Mouse (Mus musculus): ENCODE data around the gene Def6. TPM values are rescaled to one million over a fixed set of nuclear protein-coding genes. Genes with fewer than 3 reads are reported as not detected.

Def6 gene
- 1 to 10 TPM; 3.6 to 7.5 TPM for total RNA-seq (2021)
- long read RNA-seq, experiment 1, transcript Def6-201 (11 exons, 2,277 nt), result major isoform, 6 of 8 reads
- long read RNA-seq, experiment 1, partial matches to known transcripts, result 1 of 8 reads
- long read RNA-seq, experiment 1, other reads (novel, unspliced or antisense), result 1 of 8 reads
- long read RNA-seq, experiment 2, partial matches to known transcripts, result 1 of 5 reads
- long read RNA-seq, experiment 2, other reads (novel, unspliced or antisense), result 1 of 5 reads

DNA sequence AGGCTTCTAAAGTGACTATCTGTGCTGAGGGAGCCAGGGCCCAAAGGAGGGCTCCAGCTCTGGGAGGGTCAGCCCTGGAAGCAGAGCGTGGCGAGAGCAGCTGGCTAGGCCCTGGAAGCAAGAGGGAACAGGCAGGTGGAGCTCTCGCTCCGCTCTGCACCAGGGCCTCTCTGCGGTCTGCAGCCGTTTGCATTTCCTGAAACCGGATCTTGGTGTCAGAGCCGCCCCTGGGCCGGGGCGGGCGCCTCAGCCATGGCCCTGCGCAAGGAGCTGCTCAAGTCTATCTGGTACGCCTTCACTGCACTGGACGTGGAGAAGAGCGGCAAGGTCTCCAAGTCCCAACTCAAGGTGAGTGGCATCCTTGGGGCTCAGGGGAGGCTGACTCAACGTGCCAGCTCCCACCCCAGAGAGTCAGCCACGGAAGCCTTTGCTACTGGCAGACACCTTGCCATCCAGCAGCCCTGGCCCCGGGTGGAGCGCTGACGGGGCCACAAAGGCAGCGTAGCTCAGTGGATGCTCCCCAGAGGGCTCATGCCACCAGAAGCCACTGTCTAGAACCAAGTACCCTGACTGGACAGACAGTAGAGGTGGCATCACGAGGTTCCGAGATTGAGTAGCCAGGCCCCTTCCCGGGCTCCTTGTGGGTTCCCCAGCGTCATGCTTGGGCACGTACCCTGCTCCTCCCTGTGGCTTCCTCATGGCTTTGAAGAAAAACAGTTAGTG lies at the start of gene Def6:
TSS of gene Def6 (plus strand) at position 188 of the 723 bp plus-strand sequence.
- DNase-seq, result peak; percentile 75

DNA sequence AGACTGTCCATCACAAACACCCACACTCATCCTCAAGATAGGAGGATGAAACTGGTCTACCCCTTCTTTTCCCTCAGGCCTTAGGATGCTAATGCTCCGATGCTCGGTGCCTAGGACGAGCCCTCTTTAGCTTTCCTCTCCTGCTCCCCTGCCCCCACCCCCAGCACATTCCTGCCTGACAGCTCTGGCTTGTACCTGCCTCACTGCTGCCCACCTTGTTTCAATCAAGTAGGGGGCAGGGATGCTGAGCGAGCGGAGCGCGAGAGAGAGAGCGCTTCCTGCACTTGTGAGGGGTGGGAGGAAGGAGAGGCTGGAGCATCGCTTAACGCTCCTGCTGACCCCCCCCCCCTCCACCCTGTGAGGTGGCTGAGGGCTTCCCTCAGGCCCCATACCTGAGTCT lies 47.2 kb upstream of the Def6 start:
- DNase-seq, result no peak

DNA sequence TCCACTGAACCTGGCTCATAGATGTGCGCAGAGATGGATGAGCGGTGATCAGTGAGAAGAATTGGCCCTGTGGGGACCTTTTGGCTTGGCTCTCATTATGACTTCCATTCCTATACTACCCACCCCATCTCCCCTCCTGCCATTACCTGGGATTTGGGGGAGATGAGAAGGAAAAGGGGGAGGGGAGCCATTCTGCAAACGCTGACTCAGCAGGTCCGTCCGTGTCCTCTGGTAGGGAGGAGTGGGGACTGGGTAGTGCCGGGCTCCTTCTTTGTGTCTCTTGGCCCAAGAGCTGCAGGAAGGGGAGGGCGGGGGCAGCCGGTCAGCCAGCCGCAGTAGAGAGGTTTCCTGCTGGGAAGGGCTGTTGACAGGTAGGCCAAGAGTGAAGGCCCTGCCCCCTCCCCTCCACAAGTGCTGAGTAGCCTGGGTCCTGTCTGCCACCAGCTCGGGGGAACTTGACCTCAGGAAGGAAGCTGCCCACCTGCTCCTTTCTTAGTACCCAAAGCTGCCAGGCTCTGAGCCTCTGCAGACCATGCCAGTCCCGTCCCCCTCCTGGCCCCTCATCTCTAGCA lies 46.2 kb upstream of the Def6 start:
- DNase-seq, result no peak

DNA sequence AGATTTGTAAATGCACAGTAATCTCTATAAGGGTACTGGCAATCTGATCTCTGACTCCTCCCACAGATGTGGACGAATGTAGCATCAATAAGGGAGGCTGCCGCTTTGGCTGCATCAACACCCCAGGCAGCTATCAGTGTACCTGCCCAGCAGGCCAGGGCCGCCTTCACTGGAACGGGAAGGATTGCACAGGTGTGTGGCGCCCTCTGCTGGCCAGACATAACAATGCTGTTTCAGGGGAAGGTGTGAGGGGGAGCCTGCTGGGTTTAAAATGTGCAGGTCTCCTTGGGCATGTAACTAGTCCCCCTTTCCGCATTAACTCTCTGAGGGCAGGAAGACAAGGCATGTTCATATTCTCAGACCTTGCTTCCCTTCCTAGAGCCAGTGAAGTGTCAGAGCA lies 43.9 kb upstream of the Def6 start:
- DNase-seq, result peak; percentile 82

DNA sequence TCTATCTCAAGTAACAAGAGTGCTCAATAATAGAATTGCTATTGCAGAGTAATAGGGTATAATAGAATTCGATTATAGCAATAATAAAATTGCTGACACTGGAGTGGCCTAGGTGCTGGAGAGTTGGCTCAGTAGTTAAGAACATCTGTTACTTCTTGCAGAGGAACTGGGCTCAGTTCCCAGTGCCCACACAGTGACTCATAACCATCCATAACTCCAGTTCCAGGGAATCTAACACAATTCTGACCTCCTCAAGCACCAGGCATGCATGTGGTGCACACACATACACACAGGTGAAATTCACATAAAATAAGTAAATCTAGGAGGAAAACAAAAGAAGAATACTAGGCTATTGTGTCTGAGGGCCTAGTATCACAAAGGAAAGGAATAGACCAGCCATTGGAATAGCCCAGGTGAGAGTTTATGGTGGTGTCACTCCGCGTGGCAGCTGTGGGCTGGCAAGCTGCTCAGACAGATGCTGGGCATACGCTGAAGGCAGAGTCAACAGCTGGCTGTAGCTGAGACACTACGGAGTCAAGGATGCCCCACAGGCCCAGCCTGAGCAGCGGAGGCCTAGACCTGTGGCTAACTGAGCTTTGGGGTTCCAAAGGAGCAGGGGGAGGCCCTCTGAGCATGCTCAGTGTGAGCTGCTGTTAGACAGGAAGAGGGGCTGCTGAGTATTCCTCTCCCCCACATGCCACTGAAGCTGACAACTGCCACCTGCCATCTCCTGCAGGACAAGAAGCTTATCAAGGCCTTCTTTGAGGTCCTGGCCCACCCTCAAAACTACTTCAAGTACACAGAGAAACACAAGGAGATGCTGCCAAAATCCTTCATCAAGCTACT lies 36.9 kb upstream of the Def6 start:
- DNase-seq, result no peak

DNA sequence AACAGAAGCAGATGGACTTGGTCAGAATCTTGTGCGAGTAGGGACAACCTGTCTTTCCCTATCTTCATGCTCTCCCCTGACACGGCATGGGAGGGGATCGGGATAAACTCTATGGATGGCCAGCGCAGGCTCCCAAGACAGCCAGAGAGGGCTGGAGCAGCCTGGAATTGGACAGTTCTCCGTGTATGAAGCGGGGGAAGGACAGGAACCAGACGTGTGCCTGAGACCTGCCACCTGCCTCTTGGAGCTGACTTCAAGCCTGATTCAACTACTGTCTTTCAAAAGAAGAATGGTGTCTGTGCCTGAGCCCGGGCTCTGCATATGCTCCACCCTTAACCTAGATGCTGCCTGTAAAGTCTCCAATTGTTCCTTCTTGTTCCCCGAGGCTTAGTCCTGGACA lies 34.9 kb upstream of the Def6 start:
- no peak for DNase-seq

DNA sequence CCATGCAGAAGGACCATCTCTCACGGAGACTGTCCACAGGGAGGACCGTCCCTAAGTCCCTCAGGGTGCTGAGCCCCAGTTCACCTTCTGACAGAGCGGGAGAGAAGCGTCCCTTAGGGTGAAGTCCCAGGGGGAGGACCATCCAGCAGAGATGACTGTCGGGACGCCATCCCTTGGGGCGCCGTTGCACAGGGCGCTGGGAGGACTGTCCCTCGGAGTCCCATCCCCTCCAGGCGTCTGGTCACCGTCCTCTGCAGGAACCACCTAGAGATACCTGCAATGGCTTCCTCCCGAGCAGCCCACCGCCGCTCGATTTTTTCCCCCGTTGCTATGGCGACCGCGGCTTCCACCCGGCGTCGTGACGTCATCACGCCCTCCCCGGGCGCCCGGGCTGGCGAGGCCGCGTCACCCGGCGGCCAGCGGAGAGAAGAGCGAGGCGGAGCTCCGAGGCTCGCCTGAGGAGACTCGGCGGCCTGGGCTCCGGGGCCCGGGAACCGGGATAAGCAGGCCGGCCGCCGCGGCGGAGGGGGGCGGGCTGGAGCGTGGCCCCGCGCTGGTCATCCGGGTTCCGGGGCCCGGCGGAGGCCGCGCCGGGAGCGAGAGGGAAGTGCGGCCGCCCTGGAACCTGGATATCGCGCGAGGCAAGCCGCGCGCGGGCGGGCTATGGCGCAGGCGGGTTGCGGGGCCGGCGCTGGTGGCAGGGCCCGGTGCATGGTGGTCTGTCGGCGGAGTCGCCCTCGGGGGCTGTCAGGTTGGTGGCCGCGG lies 30.6 kb upstream of the Def6 start, which contains the start of gene Zfp523:
TSS of gene Zfp523 (plus strand) at position 355 of the 765 bp plus-strand sequence.
- DNase-seq, result peak; percentile 93

DNA sequence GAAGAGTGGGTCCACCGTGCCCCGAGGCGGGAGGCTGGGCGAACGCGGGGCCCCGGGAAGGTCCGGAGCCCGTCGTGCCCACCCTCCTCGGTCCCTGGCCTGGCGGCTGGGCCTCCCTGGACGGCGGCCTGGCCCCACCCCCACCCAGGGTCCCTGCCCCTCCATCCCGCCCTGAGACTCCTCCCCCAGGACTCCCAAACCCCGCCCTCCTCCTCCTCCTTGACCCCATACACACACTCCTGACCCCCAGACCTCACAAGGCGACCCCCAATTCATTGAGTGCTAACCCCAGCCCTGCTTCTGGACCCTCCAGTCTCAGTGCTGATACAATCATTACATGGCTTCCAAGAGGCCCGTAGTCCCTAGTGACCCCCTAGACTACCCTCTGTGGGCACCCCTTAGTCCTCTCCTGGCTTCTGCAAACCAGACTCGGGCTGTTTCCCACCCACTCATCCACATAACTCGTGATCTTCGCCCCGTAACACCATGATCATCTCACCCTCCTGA lies 30.0 kb upstream of the Def6 start:
- no peak for DNase-seq

DNA sequence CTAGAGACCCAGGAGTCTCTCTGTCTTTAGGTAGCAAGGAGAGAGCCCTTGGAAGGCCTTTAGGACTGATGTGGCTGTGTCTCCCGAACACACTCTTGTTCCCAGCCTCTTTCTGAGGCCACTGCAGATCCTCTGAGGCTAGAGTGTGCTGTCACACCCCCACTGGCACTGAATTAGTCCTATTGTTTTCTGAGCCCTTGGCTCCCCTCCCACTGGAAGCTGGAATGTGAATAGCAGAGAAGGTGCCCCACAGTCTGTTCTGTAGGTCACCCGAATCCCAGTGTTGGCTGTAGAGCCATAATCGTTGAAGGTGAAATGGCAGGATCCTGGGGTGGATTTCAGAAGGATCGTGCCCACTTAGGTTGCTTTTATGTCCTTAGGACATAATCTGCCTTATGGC lies 27.2 kb upstream of the Def6 start:
- no peak for DNase-seq

DNA sequence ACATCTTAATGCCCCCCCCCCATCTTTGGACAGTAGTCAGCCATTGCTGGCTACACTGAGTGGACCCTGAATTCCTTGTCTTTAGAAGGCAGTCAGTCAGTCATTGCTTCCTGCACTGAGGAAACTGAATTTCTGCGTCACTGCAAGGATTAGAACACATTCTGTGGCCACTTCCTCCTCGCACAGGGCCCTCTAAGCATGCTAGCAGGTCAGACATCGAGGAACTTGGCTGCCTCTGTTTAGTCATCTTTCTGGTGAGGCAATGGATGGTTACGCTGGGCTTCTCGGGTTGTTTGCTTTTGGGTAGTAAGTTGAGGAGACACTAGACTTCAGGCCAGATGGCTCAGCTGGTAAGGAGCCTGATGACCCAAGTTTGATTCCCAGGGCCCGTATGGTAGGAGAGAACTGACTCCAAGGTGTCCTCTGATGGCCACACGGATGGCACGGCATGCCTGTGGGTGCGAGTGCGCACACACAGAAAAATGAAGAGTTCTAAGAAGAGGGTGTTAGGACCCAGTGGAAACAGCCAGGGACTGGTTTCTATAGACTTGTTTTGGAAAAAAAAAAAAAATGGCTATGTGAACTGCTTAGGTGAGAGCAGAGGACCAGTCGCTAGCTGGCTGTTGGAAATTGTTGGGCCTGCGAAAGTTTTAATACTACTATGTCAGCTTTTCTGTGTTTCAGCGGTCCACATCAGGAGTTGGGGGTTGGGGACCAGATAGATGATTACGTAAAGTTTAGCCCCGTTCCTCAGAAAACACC lies 26.6 kb upstream of the Def6 start:
- DNase-seq, result no peak

DNA sequence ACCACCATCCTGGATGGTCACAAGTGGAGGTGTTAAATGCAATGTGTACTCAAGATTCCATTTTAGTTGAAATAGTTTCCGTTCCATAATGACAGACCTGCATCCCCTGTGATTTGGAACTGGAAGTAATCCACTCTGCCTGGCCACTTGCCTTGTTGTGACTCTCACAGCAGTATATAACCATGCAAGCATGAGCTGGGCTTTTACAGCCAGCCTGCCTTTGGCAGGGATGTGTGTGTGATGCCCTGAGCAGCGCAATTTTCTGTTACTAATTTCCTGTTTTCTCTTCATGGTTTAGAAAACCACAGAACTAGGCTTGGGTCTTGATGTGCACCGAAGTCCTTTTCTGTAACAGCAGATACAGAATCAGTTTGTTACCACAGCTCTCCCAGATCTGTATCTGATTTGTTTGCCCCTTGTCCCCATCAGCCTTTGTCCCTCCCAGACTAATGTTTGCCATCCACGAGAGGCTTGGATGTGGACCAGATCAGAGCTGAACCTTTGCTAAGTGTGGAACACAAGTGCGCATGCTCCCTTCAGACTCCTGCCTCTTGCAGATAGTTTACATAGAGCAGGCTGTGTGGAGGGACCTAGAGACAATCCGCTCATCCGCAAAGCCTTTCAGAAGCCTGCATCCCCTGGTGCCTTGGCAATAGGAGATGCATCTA lies 22.5 kb upstream of the Def6 start:
- DNase-seq, result no peak

DNA sequence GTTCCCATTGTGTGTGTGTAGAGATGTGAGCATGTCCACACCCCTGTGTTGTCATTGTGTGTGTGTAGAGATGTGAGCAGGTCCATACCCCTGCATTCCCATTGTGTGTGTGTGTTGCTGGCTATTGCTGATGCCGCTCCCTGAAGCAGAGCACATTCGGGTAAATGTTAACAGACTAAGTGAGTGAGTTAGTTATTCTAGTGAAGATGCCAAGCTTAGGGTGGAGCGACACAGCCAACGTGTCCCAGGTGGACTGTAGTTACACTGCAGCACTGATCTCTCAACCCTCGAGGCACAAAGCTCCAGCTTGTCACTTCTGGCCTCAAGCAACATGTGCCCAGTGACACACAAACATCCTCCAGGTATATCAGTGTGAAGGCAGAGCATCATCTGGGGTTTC lies 19.3 kb upstream of the Def6 start:
- DNase-seq, result no peak

DNA sequence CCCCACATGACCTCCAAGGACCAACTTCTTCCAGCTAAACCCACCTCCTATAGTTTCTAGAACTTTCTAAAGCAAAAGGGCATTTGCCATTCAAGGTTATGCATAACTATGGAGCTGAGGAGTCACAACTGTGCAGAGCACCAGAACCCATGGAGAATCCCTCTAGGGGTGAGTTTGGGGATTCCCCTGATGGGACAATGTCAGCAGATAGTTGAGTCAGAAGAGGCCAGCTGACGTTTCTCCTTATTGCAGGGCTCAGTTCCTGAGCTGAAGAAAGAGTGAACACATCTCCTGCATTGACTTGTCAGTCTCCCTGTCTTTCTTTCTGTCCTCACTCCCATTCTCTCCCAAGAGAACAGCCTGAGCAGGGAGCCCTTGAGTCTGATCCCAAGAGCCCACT lies 14.8 kb upstream of the Def6 start:
- no peak for DNase-seq

DNA sequence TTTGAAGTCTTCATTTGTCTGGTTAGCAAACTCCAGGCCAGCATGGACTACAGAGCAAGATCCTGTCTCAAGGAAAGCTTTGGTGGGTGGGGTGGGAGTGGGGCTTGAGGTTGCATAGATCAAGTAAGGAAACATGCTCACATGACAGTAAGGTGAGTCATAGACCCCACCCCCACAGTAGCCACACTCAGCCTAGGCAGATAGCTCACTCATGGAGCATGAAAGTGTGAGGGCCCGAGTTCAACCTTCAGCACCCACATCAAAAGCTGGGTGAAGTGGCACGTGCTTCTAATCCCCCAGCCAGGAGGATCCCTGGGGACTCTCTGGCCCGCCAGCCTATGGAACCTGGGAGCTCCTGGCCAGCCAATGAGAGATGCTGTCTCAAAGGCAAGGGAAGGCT lies 14.0 kb upstream of the Def6 start:
- DNase-seq, result no peak

DNA sequence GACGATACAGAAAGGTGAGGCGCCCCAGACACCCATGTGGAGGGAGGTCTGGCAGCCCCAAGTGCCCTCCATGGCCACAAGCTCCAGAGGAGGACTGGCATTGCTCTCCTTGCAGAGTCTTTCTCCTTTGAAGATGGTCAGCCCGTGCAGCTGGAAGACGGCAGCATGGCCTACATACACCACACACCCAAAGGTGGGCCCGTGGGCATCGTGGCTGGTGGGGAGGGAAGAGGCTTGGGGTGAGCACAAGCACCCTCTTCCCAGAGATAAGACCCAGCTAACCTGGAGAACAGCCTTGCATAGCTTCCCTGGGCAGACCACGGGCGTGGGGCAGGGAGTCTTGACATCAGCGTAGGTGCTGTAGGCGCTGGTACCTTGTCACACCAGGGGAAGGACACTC lies 12.5 kb upstream of the Def6 start:
- no peak for DNase-seq

DNA sequence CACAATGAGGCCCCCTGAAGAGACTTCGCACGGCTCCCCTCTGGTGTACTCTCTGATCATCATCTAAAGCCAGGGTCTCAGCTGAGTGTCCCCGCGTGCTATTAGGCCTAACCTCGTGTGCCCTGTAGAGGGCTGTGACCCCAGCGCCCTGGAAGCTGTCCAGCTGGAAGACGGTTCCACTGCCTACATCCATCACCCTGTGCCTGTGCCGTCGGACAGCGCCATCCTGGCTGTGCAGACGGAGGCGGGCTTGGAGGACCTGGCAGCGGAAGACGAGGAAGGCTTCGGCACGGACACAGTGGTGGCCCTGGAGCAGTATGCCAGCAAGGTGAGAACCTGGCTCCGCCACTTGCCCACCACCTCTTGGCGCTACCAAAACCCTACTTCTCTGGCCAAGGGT lies 9.9 kb upstream of the Def6 start:
- DNase-seq, result no peak

DNA sequence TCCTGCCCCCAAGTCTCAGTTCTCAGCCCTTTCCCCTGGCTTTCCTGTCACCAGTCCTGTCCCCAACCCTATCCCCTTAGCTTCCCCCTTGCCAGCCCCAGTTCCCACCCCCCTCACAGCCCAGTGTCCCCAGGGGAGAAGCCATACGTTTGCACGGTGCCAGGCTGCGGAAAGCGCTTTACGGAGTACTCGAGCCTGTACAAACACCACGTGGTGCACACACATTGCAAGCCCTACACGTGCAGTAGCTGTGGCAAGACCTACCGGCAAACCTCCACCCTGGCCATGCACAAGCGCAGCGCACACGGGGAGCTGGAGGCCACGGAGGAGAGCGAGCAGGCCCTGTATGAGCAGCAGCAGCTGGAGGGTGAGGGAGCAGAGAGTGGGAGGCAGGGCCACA lies 5.6 kb upstream of the Def6 start:
- DNase-seq, result no peak

DNA sequence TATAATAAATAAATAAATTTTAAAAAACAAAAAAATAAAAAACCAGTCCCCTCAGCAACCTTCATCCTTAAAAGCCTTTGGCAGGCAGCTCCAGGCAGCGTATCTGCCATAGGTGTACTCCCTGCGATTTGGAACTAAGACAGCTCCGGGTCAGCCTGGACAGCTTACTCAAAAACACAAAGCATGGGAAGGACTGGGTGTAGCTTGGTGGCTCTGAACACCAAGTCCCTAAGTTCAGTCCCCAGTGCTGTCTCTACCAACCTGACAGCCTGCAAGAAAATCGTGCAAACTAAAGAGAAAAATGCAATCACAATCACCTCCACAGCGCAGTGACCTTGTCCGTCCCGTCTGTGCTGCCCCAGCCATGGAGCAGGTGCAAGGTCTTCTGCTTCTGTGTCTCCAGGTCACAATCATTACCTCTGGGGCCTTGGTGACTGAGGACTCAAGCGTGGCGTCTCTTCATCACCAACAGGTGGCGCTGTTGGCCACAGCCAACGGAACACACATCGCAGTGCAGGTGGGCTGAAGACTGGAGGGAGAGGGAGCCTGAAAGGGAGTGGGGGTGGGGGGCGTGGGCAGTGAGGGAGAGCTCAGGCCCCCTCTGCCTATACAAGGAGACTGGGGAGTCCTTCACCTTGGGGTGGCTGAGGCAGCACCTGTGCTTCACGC lies 3.4 kb upstream of the Def6 start:
- DNase-seq, result peak; percentile 45

DNA sequence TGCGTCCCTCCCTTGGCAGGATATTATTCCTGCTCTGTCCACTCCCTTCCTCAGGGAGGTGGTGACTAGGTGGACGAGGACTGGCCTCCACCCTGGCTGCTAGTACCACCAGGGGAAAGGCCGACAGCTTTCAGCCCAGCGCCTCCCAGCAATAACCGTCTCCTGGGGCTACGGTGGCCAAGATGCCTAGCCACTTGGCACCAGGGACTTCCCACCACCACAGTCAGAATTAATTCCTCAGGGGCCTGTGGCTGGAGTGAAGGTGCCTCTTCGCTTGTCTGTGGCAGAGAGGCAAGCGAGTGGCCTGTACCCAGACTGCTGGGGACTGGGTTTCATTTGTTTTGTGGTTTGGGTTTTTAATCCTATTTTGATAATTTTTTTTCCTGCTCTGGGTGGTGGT lies 2.1 kb upstream of the Def6 start:
- no peak for DNase-seq

DNA sequence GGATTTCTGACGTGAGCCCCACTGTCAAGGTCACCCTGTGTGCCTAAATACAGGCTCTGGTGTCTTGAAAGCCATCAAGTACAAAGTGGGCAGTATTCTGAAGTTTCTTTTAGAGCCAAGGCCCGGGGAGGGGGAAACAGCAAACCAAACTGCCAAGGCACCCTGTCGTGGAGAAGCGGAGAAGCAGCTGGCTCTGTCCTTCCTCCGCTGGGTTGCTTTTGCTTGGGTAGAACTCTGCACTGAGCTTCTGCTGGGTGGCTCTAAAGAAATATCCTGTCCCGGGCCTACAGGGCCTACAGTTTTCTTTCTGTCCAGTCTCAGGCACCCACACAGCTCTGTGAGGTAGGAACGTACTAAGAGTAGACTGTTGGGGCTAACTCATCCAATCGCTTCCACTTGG lies 486 bp upstream of the Def6 start:
- no peak for DNase-seq
